Mouse (Mus musculus) ES-E14 (cell line): Measurements from ENCODE around the gene Gpr37l1. TPM values are rescaled to one million over a fixed set of nuclear protein-coding genes. Genes with fewer than 3 reads are reported as not detected.

ENCODE experiments used
- DNase-seq: peaks from one replicate; pipeline ENCODE4 v3.0.0-alpha.2; 2013; ENCODE audit warnings: low read depth, low spot score
- H3K27ac ChIP-seq: 2 replicates; pipeline ENCODE4 v1.5.1; 2012; ENCODE audit warnings: low read depth, mild to moderate bottlenecking, low read length, moderate library complexity, mixed read lengths; ENCODE audit not compliant: poor library complexity, insufficient read depth, severe bottlenecking
- H3K36me3 ChIP-seq: 2 replicates; pipeline ENCODE4 v1.6.1; 2012; ENCODE audit warnings: mild to moderate bottlenecking, low read length, moderate library complexity, mixed read lengths; ENCODE audit not compliant: control insufficient read depth, poor library complexity, insufficient read depth, severe bottlenecking
- H3K4me1 ChIP-seq, 2 experiments: fragments of 150-350 bp in 1 of 2; sonication (generic) in 1 of 2; 2 replicates each; pipeline ENCODE4 v1.6.1; 2012; ENCODE audit warnings: low read length in 2 of 2, mild to moderate bottlenecking in 1 of 2, mixed read lengths in 1 of 2; ENCODE audit not compliant: control insufficient read depth in 2 of 2, insufficient read depth in 2 of 2, poor library complexity in 1 of 2
- H3K4me3 ChIP-seq, 2 experiments: fragments of 150-350 bp in 1 of 2; sonication (generic) in 1 of 2; 2 replicates each; pipeline ENCODE4 v1.5.1; 2012; ENCODE audit warnings: low read length in 2 of 2, low read depth in 1 of 2, mild to moderate bottlenecking in 1 of 2, mixed read lengths in 1 of 2; ENCODE audit not compliant: insufficient read depth in 1 of 2, poor library complexity in 1 of 2, severe bottlenecking in 1 of 2
- H3K9ac ChIP-seq: 2 replicates; pipeline ENCODE4 v1.6.1; 2012; ENCODE audit warnings: low read depth, mild to moderate bottlenecking, low read length, mixed read lengths; ENCODE audit not compliant: poor library complexity, insufficient read depth, severe bottlenecking
- H3K9me3 ChIP-seq: fragments of 150-350 bp; sonication (generic); 2 replicates; pipeline ENCODE4 v1.6.1; 2012; ENCODE audit warnings: low read depth, mild to moderate bottlenecking, low read length; ENCODE audit not compliant: control insufficient read depth, insufficient read depth
- CHD2 ChIP-seq: IDR thresholded peaks from 2 replicates; pipeline ENCODE4 v1.6.1; 2014; ENCODE audit warnings: mild to moderate bottlenecking, low read depth, low read length, inconsistent platforms
- HCFC1 ChIP-seq: IDR thresholded peaks from 2 replicates; pipeline ENCODE4 v1.6.1; 2012; ENCODE audit warnings: low read length, inconsistent platforms, borderline replicate concordance; ENCODE audit not compliant: insufficient read depth
- MAFK ChIP-seq: IDR thresholded peaks from 2 replicates; pipeline ENCODE4 v1.6.1; 2014; ENCODE audit warnings: mild to moderate bottlenecking, low read depth, low read length, inconsistent platforms; ENCODE audit not compliant: insufficient read depth
- ZC3H11A ChIP-seq: IDR thresholded peaks from 2 replicates; pipeline ENCODE4 v1.6.1; 2012; ENCODE audit warnings: low read depth, mild to moderate bottlenecking, inconsistent platforms, low read length, borderline replicate concordance
- ZNF384 ChIP-seq: IDR thresholded peaks from 2 replicates; pipeline ENCODE4 v1.6.1; 2012; ENCODE audit warnings: low read depth, low read length, inconsistent platforms
- in situ Hi-C, 2 experiments: fragments of 600-800 bp; cut with MboI; formaldehyde crosslinking; loops; one replicate each; pipeline ENCODE4 v1.15.1; 2025; ENCODE audit warnings: low sequenced_read_pairs in 2 of 2, inconsistent platforms in 1 of 2; ENCODE audit not compliant: unreplicated experiment in 2 of 2
- total RNA-seq: library from RNA; depleted of rRNA; stranded (reverse); fragments of 300-350 nt; gene quantifications from 2 replicates; pipeline ENCODE4 v1.2.3, GENCODE M21; 2012

Gene Gpr37l1
- total RNA-seq, 1 experiment: not detected

DNA sequence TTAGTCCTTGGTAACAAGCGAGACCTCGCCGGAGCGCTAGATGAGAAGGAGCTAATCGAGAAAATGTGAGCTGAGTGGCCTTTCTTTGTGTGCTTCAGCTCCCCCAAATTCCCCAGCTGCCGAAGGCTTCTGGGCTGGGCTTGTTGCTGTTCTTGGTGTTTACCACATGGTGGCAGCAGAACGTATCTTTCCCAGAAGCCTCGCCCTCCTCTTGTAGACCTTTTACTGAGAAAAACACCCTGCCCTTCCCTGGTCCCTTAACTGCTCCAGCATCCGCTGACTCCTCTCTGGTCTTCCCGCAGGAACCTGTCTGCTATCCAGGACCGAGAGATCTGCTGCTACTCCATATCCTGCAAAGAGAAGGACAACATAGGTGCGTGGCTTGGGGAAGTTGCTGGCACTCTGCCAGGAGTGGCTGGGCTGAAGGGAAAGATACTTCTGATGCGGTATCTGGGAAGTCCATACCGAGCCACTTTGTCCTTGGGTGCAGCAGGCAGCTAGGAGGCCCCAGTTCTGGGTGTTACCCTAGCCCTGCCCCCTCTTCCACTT, 13.0 kb downstream of the Gpr37l1 start:
- H3K36me3 ChIP-seq: peaks cover 25% of the 10 kb centered on the region
- peaks cover 1 to 11% of the 10 kb centered on the region in 2 experiments; a peak in 1 of 4 replicates for H3K4me1 ChIP-seq
- in situ Hi-C loops: loop anchor here in 1 of 2 experiments (25.0 kb wide), 1 partner anchor 208 kb away; no protein-coding TSS in a partner anchor
- TF ChIP-seq ZNF384 (no peak), ZC3H11A (peak; percentile 55; the same call in 1 of the 2 replicates), HCFC1 (0 out of 2 replicates have a peak, but pooled peaks have one; percentile 32)
- H3K9ac ChIP-seq: 0 out of 2 replicates have a peak overlapping the region, but pooled peaks have one; percentile 12
- peak overlapping the region; percentile 40; the same call in 1 of the 2 replicates for H3K27ac ChIP-seq
- peak overlapping the region; percentile 36 to 38 for H3K4me3 ChIP-seq
- peak; percentile 91 for DNase-seq
- H3K9me3 ChIP-seq: no peaks in the 10 kb centered on the region

DNA sequence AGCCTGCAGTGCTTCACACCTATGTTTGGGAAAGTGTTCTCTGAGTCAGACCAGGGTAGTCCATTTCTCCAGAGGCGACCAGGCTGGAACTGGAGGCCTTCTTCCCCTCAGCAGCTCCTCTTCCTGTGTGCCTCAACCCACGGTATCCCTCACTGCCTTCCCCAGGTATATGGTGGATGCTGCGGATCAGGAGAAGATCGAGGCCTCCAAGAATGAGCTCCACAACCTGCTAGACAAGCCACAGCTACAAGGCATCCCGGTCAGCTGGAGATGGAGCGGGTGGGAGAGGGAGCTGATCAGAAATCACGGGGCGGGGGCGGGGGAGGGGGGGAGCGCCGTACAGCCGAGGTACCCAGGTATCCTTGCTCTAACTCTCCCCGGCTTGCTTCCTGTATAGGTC, 13.5 kb downstream of the Gpr37l1 start:
- H3K36me3 ChIP-seq: peaks cover 25% of the 10 kb centered on the region
- no peak for TF ChIP-seq HCFC1
- TF ChIP-seq ZNF384: no peak
- no peak for TF ChIP-seq ZC3H11A
- no peak for TF ChIP-seq MAFK
- TF ChIP-seq CHD2: no peak
- no peaks in the 10 kb centered on the region for H3K9me3 ChIP-seq
- peak overlapping the region; percentile 36 to 38 for H3K4me3 ChIP-seq
- no peak for DNase-seq
- H3K9ac ChIP-seq: no peak overlapping the region
- in situ Hi-C loops: loop anchor here in 1 of 2 experiments (25.0 kb wide), 1 partner anchor 208 kb away; no protein-coding TSS in a partner anchor
- H3K4me1 ChIP-seq: peaks cover 1 to 10% of the 10 kb centered on the region in 2 experiments; a peak in 1 of 4 replicates
- H3K27ac ChIP-seq: peak overlapping the region; percentile 40; the same call in 1 of the 2 replicates

GRCm38 (mm10) chr1:135148996-135149395, 18.5 kb downstream of the Gpr37l1 start:
- TF ChIP-seq MAFK (no peak), CHD2 (no peak), ZC3H11A (no peak), ZNF384 (no peak), HCFC1 (no peak)
- H3K9ac ChIP-seq: no peak overlapping the region
- H3K27ac ChIP-seq: no peak overlapping the region
- H3K4me3 ChIP-seq: no peak overlapping the region
- peaks cover 5% of the 10 kb centered on the region; the same call in 1 of the 2 replicates for H3K36me3 ChIP-seq
- in situ Hi-C loops: no loop called here
- H3K9me3 ChIP-seq: no peaks in the 10 kb centered on the region
- peaks cover 1 to 4% of the 10 kb centered on the region in 2 experiments; a peak in 1 of 4 replicates for H3K4me1 ChIP-seq
- DNase-seq: no peak

- in situ Hi-C loops: no loop called here
- H3K9ac ChIP-seq: peak overlapping the region; percentile 82; the same call in 1 of the 2 replicates
Measured at GRCm38 (mm10) chr1:135148476-135148875, 19.0 kb downstream of the Gpr37l1 start.

DNA sequence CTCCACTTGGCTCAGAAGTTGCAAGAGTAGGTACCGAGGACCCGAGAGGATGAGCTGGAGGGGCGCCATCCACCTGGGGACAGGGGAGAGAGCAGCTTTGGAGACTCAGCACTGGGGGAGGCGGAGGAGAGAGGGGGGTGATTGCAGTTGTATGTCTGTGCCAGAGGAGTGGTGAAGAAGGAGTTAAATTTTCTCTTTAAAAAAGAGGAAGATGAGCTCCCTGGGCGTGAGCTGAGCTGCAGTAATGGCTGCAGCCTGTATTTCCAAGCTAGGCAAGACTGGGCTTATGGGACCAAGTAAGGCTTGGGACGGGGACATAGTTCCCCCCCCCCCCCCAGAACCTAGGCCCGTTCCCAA, 19.8 kb downstream of the Gpr37l1 start:
- TF ChIP-seq ZC3H11A: no peak
- TF ChIP-seq MAFK: no peak
- in situ Hi-C loops: no loop called here
- Histone ChIP-seq H3K36me3 (peaks cover 4% of the 10 kb centered on the region; the same call in 1 of the 2 replicates), H3K9ac (peak overlapping the region; percentile 82), H3K4me3 (peak overlapping the region; percentile 61 to 85), H3K9me3 (no peaks in the 10 kb centered on the region), H3K4me1 (peaks cover 1 to 2% of the 10 kb centered on the region in 2 experiments; a peak in 1 of 4 replicates), H3K27ac (0 out of 2 replicates have a peak overlapping the region, but pooled peaks have one; percentile 15)
- DNase-seq: no peak

More at GRCm38 (mm10) chr1:135148476-135148875, 19.0 kb downstream of the Gpr37l1 start:
- TF ChIP-seq CHD2: no peak
- no peak for TF ChIP-seq ZC3H11A
- TF ChIP-seq HCFC1: no peak
- no peak for TF ChIP-seq MAFK
- no peak for TF ChIP-seq ZNF384
- Histone ChIP-seq H3K36me3 (peaks cover 4% of the 10 kb centered on the region; the same call in 1 of the 2 replicates), H3K9me3 (no peaks in the 10 kb centered on the region), H3K4me1 (peaks cover 1 to 2% of the 10 kb centered on the region in 2 experiments; a peak in 1 of 4 replicates), H3K27ac (no peak overlapping the region), H3K4me3 (peak overlapping the region; percentile 61 to 85; a peak in 3 of 4 replicates)
- DNase-seq: no peak
